Mouse (Mus musculus) heart, postnatal 0 days (tissue): ENCODE data around the gene Adam8.

Experiments used
- CTCF ChIP-seq: IDR thresholded peaks from 2 replicates; pipeline ENCODE4 v1.5.1; 2016; ENCODE audit warnings: antibody characterized with exemption, control low read depth, low read depth
- EP300 ChIP-seq: IDR thresholded peaks from 2 replicates; pipeline ENCODE4 v1.6.1; 2016; ENCODE audit warnings: antibody characterized with exemption, low read depth

DNA sequence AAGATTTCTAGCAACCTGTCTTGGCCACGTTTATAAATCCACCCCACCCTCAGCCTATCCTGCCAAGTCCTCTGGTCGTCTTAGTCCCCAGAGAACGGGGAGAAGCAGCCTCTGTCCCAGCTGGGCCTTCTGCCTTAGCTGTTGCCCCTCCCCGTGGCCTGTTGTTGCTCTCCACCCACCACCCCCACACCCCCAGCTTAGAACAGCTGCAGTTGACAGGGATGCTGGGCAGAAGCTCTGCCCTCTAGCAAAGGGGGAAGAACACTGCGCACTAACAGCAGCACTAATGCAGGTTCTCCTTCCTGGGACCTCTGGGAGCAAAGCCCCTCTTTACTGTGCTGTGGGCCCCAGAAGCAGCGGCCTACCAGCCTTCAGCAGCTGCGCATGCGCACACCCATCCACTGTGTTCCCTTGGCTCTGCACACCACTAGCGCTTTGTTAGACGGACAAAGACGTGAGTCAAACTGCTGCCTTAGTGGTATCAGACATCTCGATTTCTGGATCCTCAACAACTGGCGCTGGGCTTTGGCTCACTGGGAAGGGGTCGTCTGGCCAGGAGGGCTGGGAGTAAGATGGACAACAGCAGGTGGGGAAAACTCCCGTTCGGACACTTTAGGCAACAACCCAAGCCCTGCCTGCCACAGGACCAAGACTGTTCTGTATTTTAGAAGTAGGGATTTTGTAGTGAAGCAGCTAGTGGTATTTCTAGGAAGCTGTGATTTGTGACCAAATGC is 51.7 kb downstream of the Adam8 start:
- TF ChIP-seq CTCF, result no peak
- TF ChIP-seq EP300, result no peak
